Mouse (Mus musculus): ENCODE measurements around the gene Kctd7. TPM values are rescaled to one million over a fixed set of nuclear protein-coding genes. Genes with fewer than 3 reads are reported as not detected.

Kctd7 gene
- polyA plus RNA-seq, 1 experiment: 15.6 TPM

DNA sequence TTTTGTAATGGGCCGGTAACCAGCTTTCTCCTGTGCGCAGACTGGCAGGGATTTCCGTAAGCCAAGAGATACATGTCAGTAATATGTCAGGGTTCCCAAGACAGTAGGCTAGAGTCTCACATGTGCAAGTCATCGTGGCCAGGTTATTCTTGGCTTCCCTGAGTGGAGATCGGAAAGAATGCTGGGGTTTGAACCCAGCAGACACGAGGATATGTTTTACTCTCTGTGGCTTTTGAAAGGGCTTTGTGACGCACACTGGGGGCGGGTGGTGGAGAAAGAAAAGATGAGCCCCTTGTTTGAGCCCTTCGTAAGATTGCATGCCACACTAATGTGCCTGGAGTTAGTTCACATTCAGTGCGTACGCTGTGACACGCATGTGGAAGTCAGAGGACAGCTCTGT, 28.5 kb upstream of the Kctd7 start:
- H3K27ac ChIP-seq (ENCODE audit: control insufficient read depth, insufficient read depth, low read depth, low read length): no peak overlapping the region
- H3K36me3 ChIP-seq (ENCODE audit: control insufficient read depth, insufficient read depth, low read length): no peaks in the 10 kb centered on the region; the same call in 1 of the 2 replicates
- H3K4me1 ChIP-seq (ENCODE audit: control insufficient read depth, insufficient read depth, low read length): no peaks in the 10 kb centered on the region

GRCm38 (mm10) chr5:130116857-130117256, 27.8 kb upstream of the Kctd7 start:
- Histone ChIP-seq H3K27ac (ENCODE audit: control insufficient read depth, insufficient read depth, low read depth, low read length) (no peak overlapping the region), H3K36me3 (ENCODE audit: control insufficient read depth, insufficient read depth, low read length) (no peaks in the 10 kb centered on the region; the same call in 1 of the 2 replicates)
- TF ChIP-seq CTCF (IDR thresholded peaks at IDR 0.05; ENCODE audit: control insufficient read depth, insufficient read depth, insufficient replicate concordance, low read depth, low read length) (no peak), POLR2A (IDR thresholded peaks at IDR 0.05; ENCODE audit: control insufficient read depth, low read depth, low read length) (no peak)

More for the DNA sequence above, 28.5 kb upstream of the Kctd7 start:
- TF ChIP-seq POLR2A (IDR thresholded peaks at IDR 0.05; ENCODE audit: control insufficient read depth, low read depth, low read length) (no peak), CTCF (IDR thresholded peaks at IDR 0.05; ENCODE audit: control insufficient read depth, insufficient read depth, insufficient replicate concordance, low read depth, low read length) (no peak)
- H3K4me3 ChIP-seq (ENCODE audit: control insufficient read depth, low read depth, low read length): no peak overlapping the region
- H3K27me3 ChIP-seq (ENCODE audit: control insufficient read depth, insufficient read depth, low read length): no peaks in the 10 kb centered on the region

GRCm38 (mm10) chr5:130117932-130118331, 26.7 kb upstream of the Kctd7 start:
- no peaks in the 10 kb centered on the region; the same call in 1 of the 2 replicates for H3K4me1 ChIP-seq (ENCODE audit: control insufficient read depth, insufficient read depth, low read length)
- no peak for TF ChIP-seq CTCF (IDR thresholded peaks at IDR 0.05; ENCODE audit: control insufficient read depth, insufficient read depth, insufficient replicate concordance, low read depth, low read length)
- H3K27ac ChIP-seq (ENCODE audit: control insufficient read depth, insufficient read depth, low read depth, low read length): no peak overlapping the region
- no peaks in the 10 kb centered on the region for H3K27me3 ChIP-seq (ENCODE audit: control insufficient read depth, insufficient read depth, low read length)
- H3K4me3 ChIP-seq (ENCODE audit: control insufficient read depth, low read depth, low read length): no peak overlapping the region
- H3K36me3 ChIP-seq (ENCODE audit: control insufficient read depth, insufficient read depth, low read length): no peaks in the 10 kb centered on the region; the same call in 1 of the 2 replicates

More at GRCm38 (mm10) chr5:130116857-130117256, 27.8 kb upstream of the Kctd7 start:
- Histone ChIP-seq H3K27me3 (ENCODE audit: control insufficient read depth, insufficient read depth, low read length) (no peaks in the 10 kb centered on the region), H3K4me1 (ENCODE audit: control insufficient read depth, insufficient read depth, low read length) (no peaks in the 10 kb centered on the region), H3K4me3 (ENCODE audit: control insufficient read depth, low read depth, low read length) (no peak overlapping the region)

DNA sequence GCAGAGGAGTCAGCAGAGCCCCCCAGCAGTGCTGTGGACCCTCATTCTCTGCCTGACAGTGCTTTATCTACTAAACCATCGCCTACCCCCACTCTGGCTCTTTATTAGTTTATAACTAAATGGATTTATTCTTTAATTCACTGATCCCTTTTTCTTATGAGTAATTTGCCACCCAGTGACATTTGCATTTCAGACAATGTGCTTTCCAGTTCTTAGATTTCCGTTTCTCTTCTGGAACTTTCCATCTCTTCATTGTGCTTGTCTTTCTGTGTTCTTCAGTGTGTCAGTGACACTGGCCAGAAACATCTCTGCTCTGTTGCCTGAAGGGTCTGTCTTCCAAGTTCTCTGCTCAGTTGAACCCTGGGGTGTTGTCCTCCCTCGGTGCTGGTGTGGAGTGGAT, 25.4 kb upstream of the Kctd7 start:
- H3K27me3 ChIP-seq (ENCODE audit: control insufficient read depth, insufficient read depth, low read length): no peaks in the 10 kb centered on the region
- TF ChIP-seq CTCF (IDR thresholded peaks at IDR 0.05; ENCODE audit: control insufficient read depth, insufficient read depth, insufficient replicate concordance, low read depth, low read length): no peak
- TF ChIP-seq POLR2A (IDR thresholded peaks at IDR 0.05; ENCODE audit: control insufficient read depth, low read depth, low read length): no peak
- H3K27ac ChIP-seq (ENCODE audit: control insufficient read depth, insufficient read depth, low read depth, low read length): no peak overlapping the region
- no peaks in the 10 kb centered on the region; the same call in 1 of the 2 replicates for H3K4me1 ChIP-seq (ENCODE audit: control insufficient read depth, insufficient read depth, low read length)
- H3K36me3 ChIP-seq (ENCODE audit: control insufficient read depth, insufficient read depth, low read length): no peaks in the 10 kb centered on the region; the same call in 1 of the 2 replicates
- H3K4me3 ChIP-seq (ENCODE audit: control insufficient read depth, low read depth, low read length): no peak overlapping the region

DNA sequence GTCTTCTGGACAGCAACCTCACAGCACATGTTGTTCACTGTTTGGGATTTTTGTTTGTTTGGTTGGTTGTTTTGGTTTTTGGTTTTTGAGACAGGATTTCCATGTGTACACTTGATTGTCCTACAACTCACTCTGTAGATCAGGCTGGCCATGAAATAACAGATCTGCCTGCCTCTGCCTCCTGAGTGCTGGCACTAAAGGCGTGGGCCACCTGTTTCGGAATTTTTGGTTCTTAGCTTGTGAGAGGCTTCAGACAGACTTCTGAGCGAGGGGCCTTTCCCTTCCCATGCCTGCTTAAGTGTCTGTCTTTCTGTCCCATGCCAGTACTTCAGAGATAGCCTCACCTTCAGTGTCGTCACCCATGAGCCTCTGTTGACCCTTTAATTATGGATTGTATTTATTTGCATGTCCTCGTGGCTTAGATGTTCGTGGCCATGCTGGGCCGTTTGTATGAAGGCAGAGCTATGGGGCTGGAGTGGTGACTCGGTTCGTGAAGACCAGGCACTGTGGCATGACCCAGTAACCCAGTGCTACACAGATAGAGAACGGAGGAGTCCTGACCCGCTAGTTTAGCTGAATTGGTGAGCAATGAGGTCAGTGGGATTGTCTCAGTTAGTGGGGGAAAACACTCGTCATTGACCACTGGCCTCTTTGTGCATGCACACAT, 24.5 kb upstream of the Kctd7 start:
- no peaks in the 10 kb centered on the region for H3K27me3 ChIP-seq (ENCODE audit: control insufficient read depth, insufficient read depth, low read length)
- H3K27ac ChIP-seq (ENCODE audit: control insufficient read depth, insufficient read depth, low read depth, low read length): no peak overlapping the region
- no peak for TF ChIP-seq CTCF (IDR thresholded peaks at IDR 0.05; ENCODE audit: control insufficient read depth, insufficient read depth, insufficient replicate concordance, low read depth, low read length)
- no peaks in the 10 kb centered on the region for H3K36me3 ChIP-seq (ENCODE audit: control insufficient read depth, insufficient read depth, low read length)
- H3K4me1 ChIP-seq (ENCODE audit: control insufficient read depth, insufficient read depth, low read length): no peaks in the 10 kb centered on the region; the same call in 1 of the 2 replicates
- no peak overlapping the region for H3K4me3 ChIP-seq (ENCODE audit: control insufficient read depth, low read depth, low read length)

GRCm38 (mm10) chr5:130120904-130121303, 23.8 kb upstream of the Kctd7 start:
- Histone ChIP-seq H3K36me3 (ENCODE audit: control insufficient read depth, insufficient read depth, low read length) (no peaks in the 10 kb centered on the region), H3K4me1 (ENCODE audit: control insufficient read depth, insufficient read depth, low read length) (no peaks in the 10 kb centered on the region; the same call in 1 of the 2 replicates), H3K27me3 (ENCODE audit: control insufficient read depth, insufficient read depth, low read length) (no peaks in the 10 kb centered on the region), H3K4me3 (ENCODE audit: control insufficient read depth, low read depth, low read length) (no peak overlapping the region), H3K27ac (ENCODE audit: control insufficient read depth, insufficient read depth, low read depth, low read length) (no peak overlapping the region)
- TF ChIP-seq CTCF (IDR thresholded peaks at IDR 0.05; ENCODE audit: control insufficient read depth, insufficient read depth, insufficient replicate concordance, low read depth, low read length) (no peak), POLR2A (IDR thresholded peaks at IDR 0.05; ENCODE audit: control insufficient read depth, low read depth, low read length) (no peak)

GRCm38 (mm10) chr5:130122355-130122754, 22.3 kb upstream of the Kctd7 start:
- Histone ChIP-seq H3K27me3 (ENCODE audit: control insufficient read depth, insufficient read depth, low read length) (no peaks in the 10 kb centered on the region), H3K4me3 (ENCODE audit: control insufficient read depth, low read depth, low read length) (no peak overlapping the region), H3K4me1 (ENCODE audit: control insufficient read depth, insufficient read depth, low read length) (no peaks in the 10 kb centered on the region; the same call in 1 of the 2 replicates), H3K36me3 (ENCODE audit: control insufficient read depth, insufficient read depth, low read length) (no peaks in the 10 kb centered on the region), H3K27ac (ENCODE audit: control insufficient read depth, insufficient read depth, low read depth, low read length) (no peak overlapping the region)
- TF ChIP-seq CTCF (IDR thresholded peaks at IDR 0.05; ENCODE audit: control insufficient read depth, insufficient read depth, insufficient replicate concordance, low read depth, low read length) (no peak), POLR2A (IDR thresholded peaks at IDR 0.05; ENCODE audit: control insufficient read depth, low read depth, low read length) (no peak)

All from testis, adult 2 months (tissue).